Mouse (Mus musculus): ENCODE measurements at regions not wholly inside any gene's neighbourhood (a gene's known extent, or its start where the extent isn't known, plus 50 kb on each side); places are given as distances from the start of the nearest gene placed in this dataset.

DNA sequence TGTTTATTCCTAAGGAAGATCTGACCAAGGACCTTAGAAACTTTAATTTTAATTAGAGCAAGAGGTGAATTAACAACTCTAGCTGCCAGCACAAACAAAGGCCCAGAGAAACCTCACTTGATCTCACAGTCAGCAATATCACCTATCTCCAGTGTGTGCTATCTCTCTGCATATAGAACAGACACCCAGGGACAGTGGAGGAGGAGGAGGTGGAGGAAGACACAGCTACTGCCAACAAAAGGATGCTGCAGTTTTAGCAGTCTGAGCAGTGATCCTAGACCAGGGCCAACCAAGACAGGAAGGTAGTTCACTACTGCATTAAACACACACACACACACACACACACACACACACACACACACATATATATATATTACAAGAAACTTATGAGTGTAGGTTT lies 153.5 kb upstream of the Trhde start:
- DNase-seq (ENCODE audit: extremely low spot score, low spot score) = no peak
- Histone ChIP-seq H3K27ac (no peak overlapping the region), H3K27me3 (ENCODE audit: poor library complexity, severe bottlenecking) (no peaks in the 10 kb centered on the region), H3K9me3 (no peaks in the 10 kb centered on the region), H3K36me3 (replicated peaks) (no peaks in the 10 kb centered on the region), H3K4me1 (no peaks in the 10 kb centered on the region), H3K4me3 (no peak overlapping the region)

DNA sequence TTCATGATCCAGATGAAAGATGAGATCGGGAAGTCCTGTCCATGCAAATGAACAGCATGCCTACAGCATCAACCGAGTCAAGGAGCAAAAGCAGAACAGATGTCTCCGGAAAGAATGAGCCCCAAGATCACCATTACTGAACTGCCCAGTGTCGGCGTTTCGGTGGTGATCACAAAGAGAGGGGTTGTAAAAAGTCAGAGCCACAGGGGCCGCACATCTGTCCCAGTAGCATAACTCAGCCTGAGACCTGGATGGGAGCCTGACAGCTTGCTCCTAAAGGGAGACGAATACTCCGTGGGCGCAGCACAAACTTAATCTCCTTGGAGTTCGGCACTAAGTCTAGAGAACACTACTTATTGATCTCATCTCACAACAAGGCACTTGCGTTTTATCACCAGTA lies 151.3 kb upstream of the Trhde start:
- Histone ChIP-seq H3K4me3 (no peak overlapping the region), H3K36me3 (replicated peaks) (no peaks in the 10 kb centered on the region), H3K9me3 (no peaks in the 10 kb centered on the region), H3K27me3 (ENCODE audit: poor library complexity, severe bottlenecking) (no peaks in the 10 kb centered on the region), H3K27ac (no peak overlapping the region), H3K4me1 (no peaks in the 10 kb centered on the region)
- WGBS = 87% methylated on average over 12 of the region's 12 CpGs
- no peak for DNase-seq (ENCODE audit: extremely low spot score, low spot score)

GRCm38 (mm10) chr10:114949194-114949593 lies 147.1 kb upstream of the Trhde start:
- H3K9me3 ChIP-seq = no peaks in the 10 kb centered on the region
- no peaks in the 10 kb centered on the region for H3K36me3 ChIP-seq (replicated peaks)
- H3K27ac ChIP-seq = no peak overlapping the region
- DNase-seq (ENCODE audit: extremely low spot score, low spot score) = no peak
- 89% methylated on average over 6 of the region's 6 CpGs for WGBS
- no peaks in the 10 kb centered on the region for H3K4me1 ChIP-seq
- no peak overlapping the region for H3K4me3 ChIP-seq
- no peaks in the 10 kb centered on the region for H3K27me3 ChIP-seq (ENCODE audit: poor library complexity, severe bottlenecking)

GRCm38 (mm10) chr10:114924746-114925145 lies 122.6 kb upstream of the Trhde start:
- H3K4me1 ChIP-seq = no peaks in the 10 kb centered on the region
- no peaks in the 10 kb centered on the region for H3K27me3 ChIP-seq (ENCODE audit: poor library complexity, severe bottlenecking)
- WGBS = 80% methylated on average over 2 of the region's 2 CpGs
- no peak overlapping the region for H3K27ac ChIP-seq
- no peaks in the 10 kb centered on the region for H3K36me3 ChIP-seq (replicated peaks)
- DNase-seq (ENCODE audit: extremely low spot score, low spot score) = no peak
- H3K9me3 ChIP-seq = no peaks in the 10 kb centered on the region
- H3K4me3 ChIP-seq = no peak overlapping the region

GRCm38 (mm10) chr10:114913971-114914370 lies 111.9 kb upstream of the Trhde start:
- H3K27me3 ChIP-seq (ENCODE audit: poor library complexity, severe bottlenecking) = no peaks in the 10 kb centered on the region
- H3K4me3 ChIP-seq = no peak overlapping the region
- no peaks in the 10 kb centered on the region for H3K9me3 ChIP-seq
- no peaks in the 10 kb centered on the region for H3K36me3 ChIP-seq (replicated peaks)
- no peak overlapping the region for H3K27ac ChIP-seq
- no peaks in the 10 kb centered on the region for H3K4me1 ChIP-seq
- no peak for DNase-seq (ENCODE audit: extremely low spot score, low spot score)
- 93% methylated on average over 3 of the region's 3 CpGs for WGBS

DNA sequence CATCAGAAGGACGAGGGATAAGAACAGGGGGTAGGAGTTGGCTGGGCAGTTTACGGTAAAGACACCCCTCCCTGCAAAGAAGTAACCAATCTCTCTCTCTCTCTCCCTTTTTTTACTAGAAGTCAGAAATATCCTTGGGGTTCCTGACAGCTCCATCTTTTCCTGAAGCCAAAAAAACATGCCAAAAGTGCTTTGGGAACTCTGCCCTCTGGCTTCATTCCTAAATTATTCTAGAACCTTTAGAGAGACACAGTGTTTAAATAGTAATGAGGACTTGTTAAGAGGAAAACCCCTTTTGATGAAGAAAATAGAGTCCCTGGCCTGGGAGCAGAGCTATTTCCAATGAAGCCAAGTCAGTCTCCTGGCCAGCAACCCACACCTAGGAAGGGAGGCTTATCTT lies 89.8 kb upstream of the Trhde start:
- no peak overlapping the region for H3K4me3 ChIP-seq
- no peaks in the 10 kb centered on the region for H3K27me3 ChIP-seq (ENCODE audit: poor library complexity, severe bottlenecking)
- no peak overlapping the region for H3K27ac ChIP-seq
- WGBS = 90% methylated on average over 2 of the region's 2 CpGs
- no peaks in the 10 kb centered on the region for H3K36me3 ChIP-seq (replicated peaks)
- H3K9me3 ChIP-seq = no peaks in the 10 kb centered on the region
- H3K4me1 ChIP-seq = no peaks in the 10 kb centered on the region
- DNase-seq (ENCODE audit: extremely low spot score, low spot score) = no peak

- H3K27me3 ChIP-seq (ENCODE audit: poor library complexity, severe bottlenecking) = no peaks in the 10 kb centered on the region
- no peaks in the 10 kb centered on the region for H3K9me3 ChIP-seq
- H3K4me1 ChIP-seq = no peaks in the 10 kb centered on the region
- H3K36me3 ChIP-seq (replicated peaks) = no peaks in the 10 kb centered on the region
- no peak for DNase-seq (ENCODE audit: extremely low spot score, low spot score)
- WGBS = 90% methylated on average over 12 of the region's 12 CpGs
- H3K27ac ChIP-seq = no peak overlapping the region
- H3K4me3 ChIP-seq = no peak overlapping the region
These were observed 88.8 kb upstream of the Trhde start for GRCm38 (mm10) chr10:114890726-114891430.

DNA sequence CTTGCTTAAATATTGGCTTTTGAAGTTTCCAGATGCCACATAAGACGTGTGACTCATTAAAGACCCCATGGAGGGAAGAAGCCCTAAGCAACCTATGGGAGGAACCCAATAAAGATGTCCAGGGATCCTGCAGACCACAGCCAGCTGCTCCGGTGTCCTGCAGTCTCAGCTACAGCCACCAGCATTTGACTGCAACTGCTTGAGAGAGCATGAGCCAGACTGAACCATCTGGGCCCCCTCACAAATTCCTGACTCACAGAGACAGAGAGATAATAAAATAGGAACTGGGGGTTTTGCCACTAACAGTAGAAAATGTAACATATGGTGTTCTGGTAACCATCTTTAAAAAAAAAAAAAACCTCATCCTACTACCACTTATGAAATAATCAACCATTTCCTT lies 69.1 kb upstream of the Trhde start:
- no peaks in the 10 kb centered on the region for H3K9me3 ChIP-seq
- H3K4me1 ChIP-seq = no peaks in the 10 kb centered on the region
- H3K36me3 ChIP-seq (replicated peaks) = no peaks in the 10 kb centered on the region
- no peak for DNase-seq (ENCODE audit: extremely low spot score, low spot score)
- 80% methylated on average over 2 of the region's 2 CpGs for WGBS
- H3K4me3 ChIP-seq = no peak overlapping the region
- H3K27ac ChIP-seq = no peak overlapping the region
- no peaks in the 10 kb centered on the region for H3K27me3 ChIP-seq (ENCODE audit: poor library complexity, severe bottlenecking)

DNA sequence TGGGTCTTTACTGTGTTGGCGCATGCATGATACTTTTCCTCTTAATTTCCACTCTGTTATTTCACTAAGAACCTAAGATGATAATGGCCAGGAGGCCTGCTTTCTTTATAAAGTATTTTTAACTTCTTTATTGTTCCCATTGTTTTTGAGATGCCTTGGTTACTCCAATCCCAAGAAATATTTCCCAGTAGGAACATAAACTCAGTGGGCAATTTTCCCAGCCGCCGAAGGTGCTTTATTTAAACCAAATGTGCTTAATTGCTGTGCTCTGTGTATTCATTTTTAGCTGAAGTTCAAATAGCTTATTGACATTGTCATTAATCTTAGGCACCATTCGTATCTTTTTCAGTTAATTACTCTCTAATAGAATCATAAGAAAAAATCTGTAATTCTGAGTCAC lies 55.1 kb upstream of the Trhde start:
- no peaks in the 10 kb centered on the region for H3K4me1 ChIP-seq
- no peaks in the 10 kb centered on the region for H3K27me3 ChIP-seq (ENCODE audit: poor library complexity, severe bottlenecking)
- WGBS = 82% methylated on average over 4 of the region's 4 CpGs
- no peak overlapping the region for H3K27ac ChIP-seq
- H3K4me3 ChIP-seq = no peak overlapping the region
- H3K9me3 ChIP-seq = peaks cover 6% of the 10 kb centered on the region; the same call in 1 of the 2 replicates
- H3K36me3 ChIP-seq (replicated peaks) = no peaks in the 10 kb centered on the region
- DNase-seq (ENCODE audit: extremely low spot score, low spot score) = no peak

GRCm38 (mm10) chr10:114852688-114853087 lies 50.6 kb upstream of the Trhde start:
- no peaks in the 10 kb centered on the region for H3K36me3 ChIP-seq (replicated peaks)
- no peaks in the 10 kb centered on the region for H3K27me3 ChIP-seq (ENCODE audit: poor library complexity, severe bottlenecking)
- H3K27ac ChIP-seq = no peak overlapping the region
- no peaks in the 10 kb centered on the region for H3K4me1 ChIP-seq
- H3K9me3 ChIP-seq = peaks cover 6% of the 10 kb centered on the region; the same call in 1 of the 2 replicates
- no peak for DNase-seq (ENCODE audit: extremely low spot score, low spot score)
- H3K4me3 ChIP-seq = no peak overlapping the region
